Mouse (Mus musculus) stomach, embryonic 14.5 days (tissue): ENCODE measurements around the gene Svop. TPM values are rescaled to one million over a fixed set of nuclear protein-coding genes. Genes with fewer than 3 reads are reported as not detected.

Experiments
- ATAC-seq: fragments of 200-750 bp; cut with Nextera tagmentation; 2 replicates; pipeline ENCODE4 v1.8.0; 2017; ENCODE audit warnings: low read depth, moderate TSS enrichment; ENCODE audit not compliant: insufficient number of reproducible peaks, insufficient read depth, low FRiP score
- H3K27ac ChIP-seq: fragments of 300-500 bp; sonication (generic); 2 replicates; pipeline ENCODE4 v1.5.1; 2014; ENCODE audit warnings: mild to moderate bottlenecking, low read length, moderate library complexity, mixed read lengths
- H3K27me3 ChIP-seq: fragments of 300-500 bp; sonication (generic); 2 replicates; pipeline ENCODE4 v1.6.1; 2014; ENCODE audit warnings: low read length, control low read depth, mixed read lengths; ENCODE audit not compliant: control insufficient read depth, insufficient read depth
- H3K36me3 ChIP-seq: fragments of 300-500 bp; sonication (generic); 2 replicates; pipeline ENCODE4 v1.6.1; 2014; ENCODE audit warnings: mild to moderate bottlenecking, control low read depth, low read length, moderate library complexity, mixed read lengths; ENCODE audit not compliant: control insufficient read depth, insufficient read depth
- H3K4me1 ChIP-seq: fragments of 300-500 bp; sonication (generic); 2 replicates; pipeline ENCODE4 v1.6.1; 2014; ENCODE audit warnings: low read length, control low read depth, mixed read lengths; ENCODE audit not compliant: control insufficient read depth, insufficient read depth
- H3K4me2 ChIP-seq: fragments of 300-500 bp; sonication (generic); replicated peaks from 2 replicates; pipeline ENCODE4 v1.6.1; 2014; ENCODE audit warnings: low read depth, low read length, control low read depth
- H3K4me3 ChIP-seq: fragments of 300-500 bp; sonication (generic); 2 replicates; pipeline ENCODE4 v1.5.1; 2014; ENCODE audit warnings: low read depth, low read length, control low read depth
- H3K9ac ChIP-seq: fragments of 300-500 bp; sonication (generic); replicated peaks from 2 replicates; pipeline ENCODE4 v1.6.1; 2014; ENCODE audit warnings: low read depth, mild to moderate bottlenecking, control low read depth, low read length, moderate library complexity, mixed read lengths
- H3K9me3 ChIP-seq: fragments of 300-500 bp; sonication (generic); 2 replicates; pipeline ENCODE4 v1.6.1; 2016; ENCODE audit warnings: low read depth, low read length, control low read depth; ENCODE audit not compliant: control insufficient read depth
- WGBS: fragments of 180-500 bp; shearing (Covaris S2); extraction: QIAGEN DNeasy Blood & Tissue Kit; methylation state at CpG from one replicate; pipeline ENCODE4 v1.1.7; 2014; 5-methylcytosine and 5-hydroxymethylcytosine counted together
- polyA plus RNA-seq: library from polyadenylated mRNA; unstranded; fragments of >200 nt; fragmentation: Nextera tagmentation; extraction: Ambion mirVana; gene quantifications from 2 replicates; pipeline ENCODE4 v1.2.1, GENCODE M21; 2014

Gene Svop
- polyA plus RNA-seq, 1 experiment from 2014 or later, result 2.9 TPM

GRCm38 (mm10) chr5:113993487-113994465 lies 97.6 kb downstream of the Svop start, which contains the start of gene Ssh1:
Gene Ssh1 (minus strand): TSS chr5:113993894.
- peak; percentile 85 for ATAC-seq
- H3K4me1 ChIP-seq, result peaks cover 15% of the 10 kb centered on the region; the same call in 1 of the 2 replicates
- H3K9me3 ChIP-seq, result no peaks in the 10 kb centered on the region
- H3K4me2 ChIP-seq, result peak within 1 kb of the TSS; percentile 76
- H3K27ac ChIP-seq, result peak within 1 kb of the TSS; percentile 96
- H3K9ac ChIP-seq, result peak within 1 kb of the TSS; percentile 82
- peak within 1 kb of the TSS; percentile 81 for H3K4me3 ChIP-seq
- H3K27me3 ChIP-seq, result no peaks in the 10 kb centered on the region
- H3K36me3 ChIP-seq, result peaks cover 6% of the 10 kb centered on the region; the same call in 1 of the 2 replicates
- WGBS, result 1% methylated on average over 75 of the region's 83 CpGs

GRCm38 (mm10) chr5:113993031-113993486 lies 98.3 kb downstream of the Svop start:
- H3K27ac ChIP-seq, result peak overlapping the region; percentile 96
- H3K4me1 ChIP-seq, result peaks cover 15% of the 10 kb centered on the region; the same call in 1 of the 2 replicates
- H3K9me3 ChIP-seq, result no peaks in the 10 kb centered on the region
- H3K27me3 ChIP-seq, result no peaks in the 10 kb centered on the region
- peak overlapping the region; percentile 82 for H3K9ac ChIP-seq
- ATAC-seq, result no peak; the same call in 1 of the 2 replicates
- peak overlapping the region; percentile 81 for H3K4me3 ChIP-seq
- H3K36me3 ChIP-seq, result peaks cover 6% of the 10 kb centered on the region; the same call in 1 of the 2 replicates
- WGBS, result 0% methylated on average over 22 of the region's 22 CpGs
- peak overlapping the region; percentile 76 for H3K4me2 ChIP-seq

GRCm38 (mm10) chr5:113992339-113992831 lies 99.0 kb downstream of the Svop start:
- H3K36me3 ChIP-seq, result peaks cover 6% of the 10 kb centered on the region; the same call in 1 of the 2 replicates
- 6% methylated on average over 12 of the region's 12 CpGs for WGBS
- peak overlapping the region; percentile 81 for H3K4me3 ChIP-seq
- no peaks in the 10 kb centered on the region for H3K27me3 ChIP-seq
- no peak for ATAC-seq
- H3K4me1 ChIP-seq, result peaks cover 15% of the 10 kb centered on the region; the same call in 1 of the 2 replicates
- H3K9me3 ChIP-seq, result no peaks in the 10 kb centered on the region
- peak overlapping the region; percentile 96 for H3K27ac ChIP-seq
- peak overlapping the region; percentile 82 for H3K9ac ChIP-seq
- H3K4me2 ChIP-seq, result peak overlapping the region; percentile 76

- H3K27ac ChIP-seq, result no peak overlapping the region
- no peak overlapping the region for H3K4me2 ChIP-seq
- H3K27me3 ChIP-seq, result no peaks in the 10 kb centered on the region
- no peak overlapping the region for H3K4me3 ChIP-seq
- no peak overlapping the region for H3K9ac ChIP-seq
- H3K9me3 ChIP-seq, result no peaks in the 10 kb centered on the region
- 66% methylated on average over 7 of the region's 7 CpGs for WGBS
- no peak for ATAC-seq
- peaks cover 24% of the 10 kb centered on the region for H3K4me1 ChIP-seq
- H3K36me3 ChIP-seq, result peaks cover 6% of the 10 kb centered on the region; the same call in 1 of the 2 replicates
These were observed 100.2 kb downstream of the Svop start for GRCm38 (mm10) chr5:113991141-113991540.

- ATAC-seq, result no peak
- Histone ChIP-seq H3K27me3 (no peaks in the 10 kb centered on the region), H3K4me2 (no peak overlapping the region), H3K4me3 (no peak overlapping the region), H3K9ac (no peak overlapping the region), H3K27ac (no peak overlapping the region), H3K36me3 (peaks cover 6% of the 10 kb centered on the region; the same call in 1 of the 2 replicates), H3K9me3 (no peaks in the 10 kb centered on the region), H3K4me1 (peaks cover 29% of the 10 kb centered on the region)
- WGBS, result 83% methylated on average over 5 of the region's 5 CpGs
These were observed 100.8 kb downstream of the Svop start for GRCm38 (mm10) chr5:113990593-113990992.

GRCm38 (mm10) chr5:113989437-113990024 lies 101.8 kb downstream of the Svop start:
- Histone ChIP-seq H3K36me3 (peaks cover 6% of the 10 kb centered on the region; the same call in 1 of the 2 replicates), H3K4me3 (no peak overlapping the region), H3K4me1 (peaks cover 29% of the 10 kb centered on the region), H3K9me3 (no peaks in the 10 kb centered on the region), H3K27me3 (no peaks in the 10 kb centered on the region), H3K4me2 (no peak overlapping the region), H3K9ac (no peak overlapping the region), H3K27ac (no peak overlapping the region)
- WGBS, result 79% methylated on average over 20 of the region's 20 CpGs
- ATAC-seq, result no peak

- no peaks in the 10 kb centered on the region for H3K27me3 ChIP-seq
- H3K4me1 ChIP-seq, result peaks cover 19% of the 10 kb centered on the region
- H3K27ac ChIP-seq, result no peak overlapping the region
- 0 out of 2 replicates have a peak, but pooled peaks have one; percentile 38 for ATAC-seq
- H3K4me3 ChIP-seq, result no peak overlapping the region
- no peaks in the 10 kb centered on the region for H3K9me3 ChIP-seq
- H3K9ac ChIP-seq, result no peak overlapping the region
- WGBS, result 42% methylated on average over 9 of the region's 9 CpGs
- H3K4me2 ChIP-seq, result no peak overlapping the region
- peaks cover 10% of the 10 kb centered on the region; the same call in 1 of the 2 replicates for H3K36me3 ChIP-seq
These were observed 105.0 kb downstream of the Svop start for GRCm38 (mm10) chr5:113986182-113986961.
